Mouse (Mus musculus): ENCODE data around the gene Srsf10. TPM values are rescaled to one million over a fixed set of nuclear protein-coding genes. Genes with fewer than 3 reads are reported as not detected.

Srsf10 gene
- polyA plus RNA-seq, 1 experiment from 2014 or later: 194 TPM

DNA sequence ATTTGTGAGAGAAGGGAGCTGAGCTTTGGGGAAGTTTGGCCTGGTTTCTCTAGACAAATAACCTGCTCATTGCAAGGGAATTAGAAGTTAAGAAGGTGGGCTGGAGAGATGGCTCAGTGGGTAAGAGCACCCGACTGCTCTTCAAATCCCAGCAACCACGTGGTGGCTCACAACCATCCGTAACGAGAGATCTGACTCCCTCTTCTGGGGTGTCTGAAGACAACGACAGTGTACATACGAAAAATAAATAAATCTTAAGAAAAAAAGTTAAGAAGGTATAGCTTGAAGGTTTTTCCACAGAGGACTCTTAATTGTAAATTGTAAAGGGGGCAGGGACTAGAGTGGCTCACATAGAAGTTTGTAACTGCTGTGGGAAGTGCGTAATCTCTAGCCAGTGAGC is 20.0 kb downstream of the Srsf10 start:
- peak overlapping the region; percentile 99 for H3K27ac ChIP-seq
- peak; percentile 21; the same call in 1 of the 2 replicates for TF ChIP-seq CTCF (IDR thresholded peaks at IDR 0.05; ENCODE audit: low read depth)
- no peak overlapping the region for H3K4me3 ChIP-seq (replicated peaks; ENCODE audit: low read depth, low read length)
- DNase-seq (ENCODE audit: low spot score) (no peak), ATAC-seq (replicated peaks; ENCODE audit: low FRiP score, low read depth) (no peak)
- WGBS: 27% methylated on average over 7 of the region's 7 CpGs
- H3K27me3 ChIP-seq (ENCODE audit: insufficient read depth, low read length): no peaks in the 10 kb centered on the region
- H3K4me1 ChIP-seq (replicated peaks; ENCODE audit: insufficient read depth, low read length): peaks cover 37% of the 10 kb centered on the region
- H3K36me3 ChIP-seq (ENCODE audit: insufficient read depth, low read length): peaks cover 6% of the 10 kb centered on the region; the same call in 1 of the 2 replicates
- H3K9ac ChIP-seq (ENCODE audit: low read depth, low read length): no peak overlapping the region
- peak overlapping the region; percentile 43; the same call in 1 of the 2 replicates for H3K4me2 ChIP-seq (ENCODE audit: low read length)
- no peaks in the 10 kb centered on the region for H3K9me3 ChIP-seq (replicated peaks; ENCODE audit: low read length)

GRCm38 (mm10) chr4:135875991-135876582 is 20.5 kb downstream of the Srsf10 start:
- peak overlapping the region; percentile 99 for H3K27ac ChIP-seq
- peaks cover 6% of the 10 kb centered on the region; the same call in 1 of the 2 replicates for H3K36me3 ChIP-seq (ENCODE audit: insufficient read depth, low read length)
- H3K27me3 ChIP-seq (ENCODE audit: insufficient read depth, low read length): no peaks in the 10 kb centered on the region
- H3K4me1 ChIP-seq (replicated peaks; ENCODE audit: insufficient read depth, low read length): peaks cover 37% of the 10 kb centered on the region
- 5% methylated on average over 9 of the region's 9 CpGs for WGBS
- ATAC-seq (replicated peaks; ENCODE audit: low FRiP score, low read depth) (no peak), DNase-seq (ENCODE audit: low spot score) (peak; percentile 62)
- no peak for TF ChIP-seq CTCF (IDR thresholded peaks at IDR 0.05; ENCODE audit: low read depth)
- no peak overlapping the region for H3K4me3 ChIP-seq (replicated peaks; ENCODE audit: low read depth, low read length)
- H3K9me3 ChIP-seq (replicated peaks; ENCODE audit: low read length): no peaks in the 10 kb centered on the region
- peak overlapping the region; percentile 19; the same call in 1 of the 2 replicates for H3K9ac ChIP-seq (ENCODE audit: low read depth, low read length)
- peak overlapping the region; percentile 43 for H3K4me2 ChIP-seq (ENCODE audit: low read length)

DNA sequence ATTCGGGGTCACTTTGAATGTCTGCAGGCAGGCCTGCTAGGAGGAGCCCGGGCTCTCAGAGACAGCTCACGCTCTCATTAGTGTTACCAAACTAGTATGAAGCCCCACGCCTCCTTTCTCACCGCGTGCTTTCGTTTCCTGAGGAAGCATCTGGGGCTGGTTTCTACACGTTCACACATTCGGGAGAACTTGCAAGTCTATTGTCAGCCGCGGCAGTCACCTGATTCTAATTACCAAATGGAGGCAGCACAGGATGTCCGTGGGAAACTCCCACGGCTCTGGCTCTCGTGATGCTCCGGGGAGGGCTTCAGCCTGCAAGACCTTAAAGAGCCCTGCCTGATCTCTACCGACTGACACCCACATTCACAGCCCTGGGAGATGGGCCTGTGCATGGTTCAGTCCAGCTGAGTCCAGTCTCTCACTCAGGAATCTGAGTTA is 21.1 kb downstream of the Srsf10 start:
- Histone ChIP-seq H3K27me3 (ENCODE audit: insufficient read depth, low read length) (no peaks in the 10 kb centered on the region), H3K36me3 (ENCODE audit: insufficient read depth, low read length) (peaks cover 4% of the 10 kb centered on the region; the same call in 1 of the 2 replicates), H3K9ac (ENCODE audit: low read depth, low read length) (peak overlapping the region; percentile 19; the same call in 1 of the 2 replicates), H3K9me3 (replicated peaks; ENCODE audit: low read length) (no peaks in the 10 kb centered on the region), H3K4me3 (replicated peaks; ENCODE audit: low read depth, low read length) (no peak overlapping the region; the same call in 1 of the 2 replicates), H3K27ac (peak overlapping the region; percentile 99), H3K4me2 (ENCODE audit: low read length) (peak overlapping the region; percentile 43), H3K4me1 (replicated peaks; ENCODE audit: insufficient read depth, low read length) (peaks cover 34% of the 10 kb centered on the region)
- TF ChIP-seq CTCF (IDR thresholded peaks at IDR 0.05; ENCODE audit: low read depth): no peak
- DNase-seq (ENCODE audit: low spot score) (peak; percentile 89), ATAC-seq (replicated peaks; ENCODE audit: low FRiP score, low read depth) (no peak; the same call in 1 of the 2 replicates)
- WGBS: 1% methylated on average over 16 of the region's 16 CpGs

DNA sequence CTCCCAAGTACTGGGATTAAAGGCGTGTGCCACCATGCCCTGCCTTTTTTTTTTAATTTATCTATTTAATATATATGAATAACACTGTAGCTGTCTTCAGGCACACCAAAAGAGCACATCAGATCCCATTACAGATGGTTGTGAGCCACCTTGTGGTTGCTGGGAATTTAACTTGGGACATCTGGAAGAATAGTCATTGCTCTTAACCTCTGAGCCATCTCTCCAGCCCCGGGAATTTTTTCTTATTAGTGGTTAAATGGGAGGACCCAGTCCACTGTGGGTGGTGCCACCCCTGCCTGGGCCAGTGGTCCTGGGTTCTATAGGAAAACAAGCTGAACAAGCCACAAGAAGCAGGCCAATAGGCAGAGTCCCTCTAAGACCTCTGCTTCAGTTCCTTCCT is 22.2 kb downstream of the Srsf10 start:
- no peak overlapping the region for H3K4me3 ChIP-seq (replicated peaks; ENCODE audit: low read depth, low read length)
- ATAC-seq (replicated peaks; ENCODE audit: low FRiP score, low read depth): no peak
- H3K9me3 ChIP-seq (replicated peaks; ENCODE audit: low read length): no peaks in the 10 kb centered on the region
- DNase-seq (ENCODE audit: low spot score): peak; percentile 59
- no peak overlapping the region for H3K4me2 ChIP-seq (ENCODE audit: low read length)
- no peaks in the 10 kb centered on the region for H3K36me3 ChIP-seq (ENCODE audit: insufficient read depth, low read length)
- H3K9ac ChIP-seq (ENCODE audit: low read depth, low read length): no peak overlapping the region
- no peak overlapping the region for H3K27ac ChIP-seq
- H3K4me1 ChIP-seq (replicated peaks; ENCODE audit: insufficient read depth, low read length): peaks cover 29% of the 10 kb centered on the region
- no peaks in the 10 kb centered on the region for H3K27me3 ChIP-seq (ENCODE audit: insufficient read depth, low read length)
- WGBS: 57% methylated on average over 2 of the region's 2 CpGs
- peak; percentile 71 for TF ChIP-seq CTCF (IDR thresholded peaks at IDR 0.05; ENCODE audit: low read depth)

- Histone ChIP-seq H3K4me3 (replicated peaks; ENCODE audit: low read depth, low read length) (no peak overlapping the region), H3K9ac (ENCODE audit: low read depth, low read length) (no peak overlapping the region), H3K9me3 (replicated peaks; ENCODE audit: low read length) (no peaks in the 10 kb centered on the region), H3K4me1 (replicated peaks; ENCODE audit: insufficient read depth, low read length) (peaks cover 35% of the 10 kb centered on the region), H3K27me3 (ENCODE audit: insufficient read depth, low read length) (no peaks in the 10 kb centered on the region), H3K36me3 (ENCODE audit: insufficient read depth, low read length) (no peaks in the 10 kb centered on the region), H3K4me2 (ENCODE audit: low read length) (no peak overlapping the region), H3K27ac (no peak overlapping the region)
- no peak for ATAC-seq (replicated peaks; ENCODE audit: low FRiP score, low read depth)
- 59% methylated on average over 6 of the region's 6 CpGs for WGBS
- no peak for TF ChIP-seq CTCF (IDR thresholded peaks at IDR 0.05; ENCODE audit: low read depth)
- no peak for DNase-seq (ENCODE audit: low spot score)
These were observed 23.5 kb downstream of the Srsf10 start for GRCm38 (mm10) chr4:135879021-135879420.

DNA sequence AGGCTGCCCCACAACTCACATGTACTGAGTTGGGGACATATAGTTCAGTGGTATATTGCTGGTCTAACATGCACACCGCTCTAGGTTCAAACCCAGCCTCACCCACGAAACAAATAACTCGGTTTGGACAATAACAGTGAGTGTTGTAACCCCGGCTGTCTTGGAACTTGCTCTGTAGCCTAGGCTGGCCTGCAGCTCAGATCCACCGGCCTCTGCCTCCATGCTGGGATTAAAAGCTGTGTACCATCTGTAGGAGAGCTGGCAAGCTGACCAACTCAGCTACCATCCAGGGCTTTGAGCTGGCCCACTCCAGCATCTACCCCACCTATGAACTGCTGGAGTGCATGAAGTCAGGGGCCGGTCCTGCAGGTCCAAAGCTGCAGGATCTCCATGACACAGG is 24.5 kb downstream of the Srsf10 start:
- ATAC-seq (replicated peaks; ENCODE audit: low FRiP score, low read depth) (no peak), DNase-seq (ENCODE audit: low spot score) (no peak)
- Histone ChIP-seq H3K36me3 (ENCODE audit: insufficient read depth, low read length) (no peaks in the 10 kb centered on the region), H3K27me3 (ENCODE audit: insufficient read depth, low read length) (no peaks in the 10 kb centered on the region), H3K9ac (ENCODE audit: low read depth, low read length) (no peak overlapping the region), H3K4me1 (replicated peaks; ENCODE audit: insufficient read depth, low read length) (peaks cover 27% of the 10 kb centered on the region), H3K4me2 (ENCODE audit: low read length) (no peak overlapping the region), H3K4me3 (replicated peaks; ENCODE audit: low read depth, low read length) (no peak overlapping the region), H3K9me3 (replicated peaks; ENCODE audit: low read length) (no peaks in the 10 kb centered on the region), H3K27ac (no peak overlapping the region)
- no peak for TF ChIP-seq CTCF (IDR thresholded peaks at IDR 0.05; ENCODE audit: low read depth)
- 93% methylated on average over 6 of the region's 6 CpGs for WGBS

Data from kidney, postnatal 0 days (tissue).